Mouse (Mus musculus) urinary bladder, postnatal 36 days (tissue): Measurements from ENCODE around the gene Phldb1.

Experiments used
- DNase-seq, 2 experiments: peaks; one replicate each; pipeline ENCODE4 v3.0.0; 2022; ENCODE audit warnings: low spot score in 2 of 2, mixed read lengths in 1 of 2

The Phldb1 gene

GRCm38 (mm10) chr9:44726431-44727146 is 8.4 kb downstream of the Phldb1 start:
- DNase-seq = no peak

- DNase-seq = no peak
Observed at GRCm38 (mm10) chr9:44724665-44725064, 10.3 kb downstream of the Phldb1 start.

GRCm38 (mm10) chr9:44724223-44724622 is 10.8 kb downstream of the Phldb1 start:
- DNase-seq = peak in 1 of 2 experiments; percentile 73

- DNase-seq = no peak
Observed at GRCm38 (mm10) chr9:44723521-44724041, 11.4 kb downstream of the Phldb1 start.

- no peak for DNase-seq
Observed at GRCm38 (mm10) chr9:44723008-44723407, 12.0 kb downstream of the Phldb1 start.

- DNase-seq = no peak
Observed at GRCm38 (mm10) chr9:44722575-44722974, 12.4 kb downstream of the Phldb1 start.

- no peak for DNase-seq
Observed at GRCm38 (mm10) chr9:44721877-44722186, 13.2 kb downstream of the Phldb1 start.

- peak; percentile 87 to 92 for DNase-seq
Observed at GRCm38 (mm10) chr9:44721154-44721876, 13.7 kb downstream of the Phldb1 start.

- DNase-seq = no peak
Observed at GRCm38 (mm10) chr9:44720358-44721153, 14.4 kb downstream of the Phldb1 start.

GRCm38 (mm10) chr9:44719632-44720357 is 15.2 kb downstream of the Phldb1 start:
- no peak for DNase-seq

- DNase-seq = no peak
Observed at GRCm38 (mm10) chr9:44718937-44719631, 15.9 kb downstream of the Phldb1 start.

GRCm38 (mm10) chr9:44717822-44718242 is 17.2 kb downstream of the Phldb1 start:
- DNase-seq = peak in 1 of 2 experiments; percentile 65

GRCm38 (mm10) chr9:44716997-44717821 is 17.8 kb downstream of the Phldb1 start:
- no peak for DNase-seq

- no peak for DNase-seq
Observed at GRCm38 (mm10) chr9:44715705-44716362, 19.2 kb downstream of the Phldb1 start.

- DNase-seq = no peak
Observed at GRCm38 (mm10) chr9:44715109-44715508, 19.9 kb downstream of the Phldb1 start.

GRCm38 (mm10) chr9:44713574-44713973 is 21.4 kb downstream of the Phldb1 start:
- no peak for DNase-seq

- DNase-seq = peak; percentile 71 to 84
Observed at GRCm38 (mm10) chr9:44713080-44713479, 21.9 kb downstream of the Phldb1 start.

GRCm38 (mm10) chr9:44711602-44712001 is 23.4 kb downstream of the Phldb1 start:
- DNase-seq = no peak

- DNase-seq = no peak
Observed at GRCm38 (mm10) chr9:44710213-44710612, 24.8 kb downstream of the Phldb1 start.
